Mouse (Mus musculus): ENCODE results near the gene Maml1. TPM values are rescaled to one million over a fixed set of nuclear protein-coding genes. Genes with fewer than 3 reads are reported as not detected.

Gene Maml1
- polyA plus RNA-seq, 1 experiment from 2014 or later: 10.0 TPM

DNA sequence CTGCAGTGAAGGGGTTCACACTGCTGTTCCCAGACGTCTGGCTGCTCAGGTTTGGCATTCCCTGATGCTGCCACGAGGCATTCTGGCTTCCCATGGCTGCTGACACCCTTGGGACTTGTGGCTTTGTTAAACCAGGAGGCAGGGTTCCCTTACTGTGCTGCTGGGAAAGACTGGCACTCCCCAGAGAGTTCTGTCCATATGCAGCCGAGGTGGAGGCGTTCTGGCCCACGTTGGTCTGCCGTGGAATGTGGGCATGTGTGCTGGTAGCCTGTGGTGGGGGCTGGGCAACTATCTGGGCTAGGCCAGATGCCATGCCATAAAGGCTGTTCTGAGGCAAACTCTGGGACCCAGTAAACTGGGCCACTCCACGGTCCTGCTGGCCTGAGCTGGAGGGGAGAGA lies 33.8 kb downstream of the Maml1 start:
- Histone ChIP-seq H3K4me2 (ENCODE audit: low read depth, low read length) (no peak overlapping the region), H3K9ac (ENCODE audit: low read depth, low read length) (no peak overlapping the region), H3K9me3 (ENCODE audit: control insufficient read depth, low read length) (no peaks in the 10 kb centered on the region), H3K27me3 (replicated peaks; ENCODE audit: control insufficient read depth, insufficient read depth, low read length) (no peaks in the 10 kb centered on the region), H3K36me3 (ENCODE audit: control insufficient read depth, insufficient read depth, low read length) (peaks cover 74% of the 10 kb centered on the region), H3K27ac (replicated peaks; ENCODE audit: low read depth, low read length) (no peak overlapping the region), H3K4me1 (ENCODE audit: control insufficient read depth, insufficient read depth, low read length) (no peaks in the 10 kb centered on the region), H3K4me3 (ENCODE audit: low read depth, low read length) (no peak overlapping the region)
- 72% methylated on average over 7 of the region's 7 CpGs for WGBS
- DNase-seq (ENCODE audit: low spot score): no peak
- no peak for ATAC-seq (ENCODE audit: low read depth)

DNA sequence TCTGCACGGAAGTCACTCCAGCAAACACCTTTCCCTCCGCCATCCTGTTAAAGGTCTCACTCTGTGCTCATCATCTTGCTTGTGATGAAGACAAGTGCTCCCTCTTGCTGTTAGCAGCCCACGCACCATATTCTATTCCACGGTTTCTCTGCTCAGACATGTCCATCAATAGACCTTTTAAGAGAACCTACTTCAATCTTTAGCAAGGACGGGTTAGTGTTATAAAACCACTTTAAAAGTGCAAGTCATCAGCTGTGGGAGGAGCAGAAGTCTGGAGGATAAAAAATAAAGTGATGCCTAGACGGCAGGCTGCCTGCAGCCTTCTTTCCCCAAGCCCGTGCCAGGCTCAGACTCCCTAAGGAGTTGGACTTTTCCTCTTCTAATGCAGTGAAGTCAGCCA lies 35.5 kb downstream of the Maml1 start:
- ATAC-seq (ENCODE audit: low read depth): no peak
- Histone ChIP-seq H3K4me2 (ENCODE audit: low read depth, low read length) (no peak overlapping the region), H3K36me3 (ENCODE audit: control insufficient read depth, insufficient read depth, low read length) (peaks cover 59% of the 10 kb centered on the region), H3K4me1 (ENCODE audit: control insufficient read depth, insufficient read depth, low read length) (peaks cover 6% of the 10 kb centered on the region; the same call in 1 of the 2 replicates), H3K4me3 (ENCODE audit: low read depth, low read length) (no peak overlapping the region), H3K27me3 (replicated peaks; ENCODE audit: control insufficient read depth, insufficient read depth, low read length) (no peaks in the 10 kb centered on the region), H3K27ac (replicated peaks; ENCODE audit: low read depth, low read length) (no peak overlapping the region), H3K9ac (ENCODE audit: low read depth, low read length) (no peak overlapping the region), H3K9me3 (ENCODE audit: control insufficient read depth, low read length) (no peaks in the 10 kb centered on the region)
- 82% methylated on average over 7 of the region's 7 CpGs for WGBS
- no peak for DNase-seq (ENCODE audit: low spot score)

DNA sequence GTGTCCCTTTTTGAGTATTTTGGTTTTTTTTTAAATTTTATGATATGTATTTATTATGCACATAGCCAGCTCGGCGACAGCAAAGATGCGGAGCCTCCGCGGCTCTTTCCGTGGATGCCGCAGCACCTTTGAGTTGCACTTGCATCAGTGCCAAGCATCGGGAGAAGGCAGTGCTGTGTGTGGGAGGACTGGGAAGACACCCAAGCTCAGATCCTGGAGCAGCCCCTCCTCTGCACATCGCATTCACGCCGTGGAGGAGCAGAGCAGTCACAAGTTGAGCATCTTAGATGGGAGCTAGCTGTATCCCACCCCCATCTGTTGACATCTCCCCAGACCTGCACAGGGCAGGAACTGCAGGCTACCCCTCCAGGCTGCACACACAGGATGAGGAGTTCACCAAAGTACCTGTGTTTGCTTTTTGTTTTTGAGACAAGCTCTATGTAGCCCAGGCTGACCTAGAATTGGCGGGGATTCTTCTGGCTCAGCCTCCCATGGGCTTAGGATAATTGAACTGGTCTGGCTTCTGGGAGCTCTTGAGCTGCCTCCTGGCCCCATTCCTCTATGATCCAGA lies 38.0 kb downstream of the Maml1 start:
- peaks cover 6% of the 10 kb centered on the region; the same call in 1 of the 2 replicates for H3K4me1 ChIP-seq (ENCODE audit: control insufficient read depth, insufficient read depth, low read length)
- H3K4me3 ChIP-seq (ENCODE audit: low read depth, low read length): no peak overlapping the region
- no peak overlapping the region for H3K9ac ChIP-seq (ENCODE audit: low read depth, low read length)
- no peaks in the 10 kb centered on the region for H3K27me3 ChIP-seq (replicated peaks; ENCODE audit: control insufficient read depth, insufficient read depth, low read length)
- DNase-seq (ENCODE audit: low spot score) (no peak), ATAC-seq (ENCODE audit: low read depth) (no peak)
- 83% methylated on average over 12 of the region's 12 CpGs for WGBS
- no peaks in the 10 kb centered on the region for H3K9me3 ChIP-seq (ENCODE audit: control insufficient read depth, low read length)
- H3K36me3 ChIP-seq (ENCODE audit: control insufficient read depth, insufficient read depth, low read length): peaks cover 35% of the 10 kb centered on the region
- H3K4me2 ChIP-seq (ENCODE audit: low read depth, low read length): no peak overlapping the region
- no peak overlapping the region for H3K27ac ChIP-seq (replicated peaks; ENCODE audit: low read depth, low read length)

DNA sequence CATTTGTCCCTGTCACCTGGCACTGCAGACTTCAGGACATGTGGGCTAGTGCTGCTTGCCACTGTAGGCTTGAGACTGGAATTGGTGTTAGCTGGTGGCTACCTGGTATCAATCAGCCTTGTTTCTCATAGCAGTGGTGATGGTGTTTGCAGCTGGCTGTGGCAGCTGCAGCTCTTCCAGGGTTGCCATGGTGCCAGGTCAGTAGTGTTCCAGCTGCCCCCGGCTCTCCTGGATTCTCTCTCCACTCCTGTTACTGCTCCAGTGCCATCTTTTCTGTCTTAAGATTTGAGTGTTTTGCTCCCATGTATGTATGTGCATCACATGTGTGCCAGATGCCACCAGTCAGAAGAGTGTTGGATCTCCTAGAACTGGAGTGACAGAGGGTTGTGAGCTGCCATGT lies 38.7 kb downstream of the Maml1 start:
- no peak for DNase-seq (ENCODE audit: low spot score)
- WGBS: 41% methylated on average over 1 of the region's 1 CpGs
- no peaks in the 10 kb centered on the region for H3K9me3 ChIP-seq (ENCODE audit: control insufficient read depth, low read length)
- peaks cover 6% of the 10 kb centered on the region; the same call in 1 of the 2 replicates for H3K4me1 ChIP-seq (ENCODE audit: control insufficient read depth, insufficient read depth, low read length)
- no peaks in the 10 kb centered on the region for H3K27me3 ChIP-seq (replicated peaks; ENCODE audit: control insufficient read depth, insufficient read depth, low read length)
- H3K4me3 ChIP-seq (ENCODE audit: low read depth, low read length): no peak overlapping the region
- H3K9ac ChIP-seq (ENCODE audit: low read depth, low read length): no peak overlapping the region
- H3K4me2 ChIP-seq (ENCODE audit: low read depth, low read length): no peak overlapping the region
- no peak for ATAC-seq (ENCODE audit: low read depth)
- peaks cover 28% of the 10 kb centered on the region for H3K36me3 ChIP-seq (ENCODE audit: control insufficient read depth, insufficient read depth, low read length)
- H3K27ac ChIP-seq (replicated peaks; ENCODE audit: low read depth, low read length): no peak overlapping the region

DNA sequence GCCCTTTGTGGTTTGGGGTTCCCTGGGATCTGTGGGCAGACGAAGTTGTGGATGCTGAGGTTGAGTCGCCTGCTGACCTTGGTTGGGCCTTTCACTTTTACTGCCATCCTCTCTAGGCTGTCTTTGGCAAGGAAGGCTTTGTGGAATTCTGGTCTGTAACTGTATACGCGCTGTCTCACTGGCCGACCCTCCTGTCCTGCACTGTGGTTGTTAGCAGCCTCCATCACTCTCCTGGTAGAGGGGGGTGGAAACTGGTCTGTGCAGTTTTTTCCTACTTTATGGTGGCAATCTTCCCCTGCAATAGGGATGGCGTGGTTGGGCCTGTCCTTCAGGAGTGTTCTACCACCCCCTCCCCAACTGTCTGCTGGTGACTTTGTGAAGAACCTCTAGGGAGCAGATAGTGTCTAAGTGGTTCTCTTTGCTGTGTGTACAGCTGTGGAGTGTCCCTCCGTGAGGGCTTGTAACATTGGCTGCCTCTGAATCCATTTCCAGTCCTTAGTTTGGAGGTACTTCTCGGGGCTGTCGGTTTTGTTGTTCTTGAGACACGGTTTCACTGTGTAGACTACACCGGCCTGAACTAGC lies 39.3 kb downstream of the Maml1 start:
- peak; percentile 76 for ATAC-seq (ENCODE audit: low read depth)
- peak; percentile 48 for DNase-seq (ENCODE audit: low spot score)
- Histone ChIP-seq H3K27ac (replicated peaks; ENCODE audit: low read depth, low read length) (no peak overlapping the region), H3K9ac (ENCODE audit: low read depth, low read length) (no peak overlapping the region), H3K36me3 (ENCODE audit: control insufficient read depth, insufficient read depth, low read length) (peaks cover 21% of the 10 kb centered on the region), H3K9me3 (ENCODE audit: control insufficient read depth, low read length) (no peaks in the 10 kb centered on the region), H3K4me1 (ENCODE audit: control insufficient read depth, insufficient read depth, low read length) (peaks cover 6% of the 10 kb centered on the region; the same call in 1 of the 2 replicates), H3K4me3 (ENCODE audit: low read depth, low read length) (no peak overlapping the region), H3K4me2 (ENCODE audit: low read depth, low read length) (no peak overlapping the region), H3K27me3 (replicated peaks; ENCODE audit: control insufficient read depth, insufficient read depth, low read length) (no peaks in the 10 kb centered on the region)
- 48% methylated on average over 11 of the region's 11 CpGs for WGBS

DNA sequence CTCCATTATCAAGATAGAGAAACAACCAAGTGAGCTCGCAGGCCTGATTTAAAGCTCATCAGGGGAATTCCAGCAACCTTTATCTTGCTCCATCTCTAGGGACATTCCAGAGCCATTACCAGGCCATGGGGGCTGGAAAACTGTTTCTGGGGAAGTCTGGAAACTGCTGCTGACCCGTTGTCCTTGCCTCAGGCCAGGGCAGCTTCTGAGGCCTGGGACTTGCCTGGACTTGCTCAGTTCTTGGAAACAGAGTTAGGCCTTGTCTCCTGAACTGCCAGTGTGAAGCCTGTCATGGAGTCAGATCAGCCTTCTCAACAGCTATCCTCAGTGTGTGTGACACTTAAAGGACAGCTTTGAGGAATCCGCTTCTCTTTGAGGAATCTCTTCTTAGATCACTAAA lies 39.9 kb downstream of the Maml1 start:
- Histone ChIP-seq H3K4me1 (ENCODE audit: control insufficient read depth, insufficient read depth, low read length) (peaks cover 6% of the 10 kb centered on the region; the same call in 1 of the 2 replicates), H3K4me2 (ENCODE audit: low read depth, low read length) (no peak overlapping the region), H3K9ac (ENCODE audit: low read depth, low read length) (no peak overlapping the region), H3K9me3 (ENCODE audit: control insufficient read depth, low read length) (0 out of 2 replicates have a peak, but pooled peaks cover 2% of the 10 kb centered on the region), H3K27me3 (replicated peaks; ENCODE audit: control insufficient read depth, insufficient read depth, low read length) (no peaks in the 10 kb centered on the region), H3K36me3 (ENCODE audit: control insufficient read depth, insufficient read depth, low read length) (peaks cover 15% of the 10 kb centered on the region), H3K27ac (replicated peaks; ENCODE audit: low read depth, low read length) (no peak overlapping the region), H3K4me3 (ENCODE audit: low read depth, low read length) (no peak overlapping the region)
- ATAC-seq (ENCODE audit: low read depth) (peak; percentile 3; the same call in 1 of the 2 replicates), DNase-seq (ENCODE audit: low spot score) (no peak)
- WGBS: 31% methylated on average over 3 of the region's 3 CpGs

DNA sequence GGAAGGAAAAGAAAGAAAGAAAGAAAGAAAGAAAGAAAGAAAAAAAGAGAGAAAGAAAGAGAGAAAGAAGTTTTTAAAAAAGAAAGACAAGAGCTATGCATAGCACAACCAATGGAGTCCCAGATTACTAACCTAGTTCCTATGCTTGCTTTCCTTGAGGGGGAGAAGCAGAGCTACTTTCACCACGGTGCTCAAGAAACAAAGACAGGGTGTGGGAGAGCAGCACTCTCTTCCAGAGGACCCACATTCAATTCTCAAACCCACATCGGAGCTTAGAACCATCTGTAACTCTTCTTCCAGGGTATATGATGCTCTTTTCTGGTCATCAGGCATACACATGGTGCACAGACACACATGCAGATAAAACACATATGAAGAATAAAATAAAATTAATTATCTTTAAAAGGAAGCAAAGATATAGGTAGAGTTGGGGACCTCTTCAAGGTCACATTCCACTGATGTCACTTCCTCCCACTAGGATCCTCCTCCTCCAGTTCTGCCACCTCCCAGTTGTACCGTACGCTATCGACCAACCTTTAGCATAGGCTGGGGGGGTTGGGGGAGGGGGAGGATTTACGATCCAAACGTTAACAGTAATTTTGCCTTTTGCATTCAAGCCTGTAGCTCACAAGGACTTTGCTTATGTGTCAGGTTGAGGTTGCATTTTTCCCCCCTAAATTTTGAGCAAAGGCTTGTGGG lies 43.5 kb downstream of the Maml1 start:
- WGBS: 76% methylated on average over 7 of the region's 7 CpGs
- ATAC-seq (ENCODE audit: low read depth): no peak
- H3K36me3 ChIP-seq (ENCODE audit: control insufficient read depth, insufficient read depth, low read length): no peaks in the 10 kb centered on the region

DNA sequence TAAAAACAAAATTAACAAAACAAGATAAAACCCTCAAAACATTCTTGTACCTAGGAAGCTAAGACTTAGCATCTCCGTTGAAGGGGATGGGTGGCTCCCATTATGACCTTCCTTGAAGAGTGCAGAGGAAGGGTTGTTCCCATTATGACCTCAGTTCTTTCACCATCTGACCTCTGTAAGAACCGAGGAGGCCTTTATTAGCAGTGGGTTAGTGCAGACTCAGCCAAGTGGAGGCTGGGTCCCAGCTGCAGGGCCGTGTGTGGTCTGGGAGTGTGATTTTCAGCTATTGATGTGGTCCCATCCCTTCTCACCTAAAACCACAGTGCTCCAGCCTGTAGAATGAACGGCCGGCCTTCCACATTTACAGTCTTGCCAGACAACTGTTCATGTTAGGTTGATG lies 46.8 kb downstream of the Maml1 start:
- H3K4me1 ChIP-seq (ENCODE audit: control insufficient read depth, insufficient read depth, low read length): no peaks in the 10 kb centered on the region
- no peak overlapping the region for H3K27ac ChIP-seq (replicated peaks; ENCODE audit: low read depth, low read length)
- ATAC-seq (ENCODE audit: low read depth) (no peak), DNase-seq (ENCODE audit: low spot score) (no peak)
- WGBS: 67% methylated on average over 5 of the region's 5 CpGs
- H3K4me2 ChIP-seq (ENCODE audit: low read depth, low read length): no peak overlapping the region
- H3K9ac ChIP-seq (ENCODE audit: low read depth, low read length): no peak overlapping the region
- H3K4me3 ChIP-seq (ENCODE audit: low read depth, low read length): no peak overlapping the region
- 0 out of 2 replicates have a peak, but pooled peaks cover 2% of the 10 kb centered on the region for H3K9me3 ChIP-seq (ENCODE audit: control insufficient read depth, low read length)
- H3K36me3 ChIP-seq (ENCODE audit: control insufficient read depth, insufficient read depth, low read length): no peaks in the 10 kb centered on the region
- H3K27me3 ChIP-seq (replicated peaks; ENCODE audit: control insufficient read depth, insufficient read depth, low read length): no peaks in the 10 kb centered on the region

More for the DNA sequence above, 43.5 kb downstream of the Maml1 start:
- Histone ChIP-seq H3K27me3 (replicated peaks; ENCODE audit: control insufficient read depth, insufficient read depth, low read length) (no peaks in the 10 kb centered on the region), H3K9ac (ENCODE audit: low read depth, low read length) (no peak overlapping the region), H3K4me2 (ENCODE audit: low read depth, low read length) (no peak overlapping the region), H3K4me1 (ENCODE audit: control insufficient read depth, insufficient read depth, low read length) (peaks cover 6% of the 10 kb centered on the region; the same call in 1 of the 2 replicates), H3K4me3 (ENCODE audit: low read depth, low read length) (no peak overlapping the region), H3K9me3 (ENCODE audit: control insufficient read depth, low read length) (0 out of 2 replicates have a peak, but pooled peaks cover 2% of the 10 kb centered on the region), H3K27ac (replicated peaks; ENCODE audit: low read depth, low read length) (no peak overlapping the region)
- DNase-seq (ENCODE audit: low spot score): no peak

Measured in embryonic facial prominence, embryonic 14.5 days (tissue).